Mouse (Mus musculus): Measurements from ENCODE around the gene E130309D02Rik.

- TF ChIP-seq MAX (IDR thresholded peaks at IDR 0.05) (no peak), CTCF (IDR thresholded peaks at IDR 0.05; ENCODE audit: control insufficient read depth, insufficient read depth, insufficient read length) (no peak)
Measured at GRCm38 (mm10) chr5:143265409-143265808, 49.8 kb downstream of the E130309D02Rik start.

Data from C2C12 (cell line).